Mouse (Mus musculus) ES-Bruce4 (cell line): ENCODE measurements at regions not wholly inside any gene's neighbourhood (a gene's known extent, or its start where the extent isn't known, plus 50 kb on each side); places are given as distances from the start of the nearest gene placed in this dataset.

Experiments
- H3K27ac ChIP-seq: 2 replicates; pipeline ENCODE4 v1.5.1; 2012; ENCODE audit warnings: low read length, inconsistent platforms; ENCODE audit not compliant: insufficient read depth
- H3K27me3 ChIP-seq: 2 replicates; pipeline ENCODE4 v1.6.1; 2012; ENCODE audit warnings: mild to moderate bottlenecking, low read length, inconsistent platforms; ENCODE audit not compliant: control insufficient read depth, poor library complexity, insufficient read depth, severe bottlenecking
- H3K36me3 ChIP-seq: 2 replicates; pipeline ENCODE4 v1.6.1; 2012; ENCODE audit warnings: inconsistent platforms, mild to moderate bottlenecking, low read length, moderate library complexity; ENCODE audit not compliant: control insufficient read depth, poor library complexity, insufficient read depth, severe bottlenecking
- H3K4me1 ChIP-seq: one replicate; pipeline ENCODE4 v1.8.1; 2011; ENCODE audit warnings: low read length; ENCODE audit not compliant: control insufficient read depth, insufficient read depth
- H3K4me3 ChIP-seq: 2 replicates; pipeline ENCODE4 v1.5.1; 2011; ENCODE audit warnings: low read depth, mild to moderate bottlenecking, low read length
- H3K9ac ChIP-seq: 2 replicates; pipeline ENCODE4 v1.6.1; 2012; ENCODE audit warnings: low read depth, mild to moderate bottlenecking, inconsistent platforms; ENCODE audit not compliant: poor library complexity, severe bottlenecking
- H3K9me3 ChIP-seq: replicated peaks from 2 replicates; pipeline ENCODE4 v1.6.1; 2012; ENCODE audit warnings: mild to moderate bottlenecking, low read length, inconsistent platforms; ENCODE audit not compliant: control insufficient read depth, poor library complexity, insufficient read depth, severe bottlenecking
- CTCF ChIP-seq: IDR thresholded peaks from one replicate; pipeline ENCODE4 v1.8.1; 2011; ENCODE audit warnings: low read depth, low read length
- EP300 ChIP-seq: IDR thresholded peaks from 2 replicates; pipeline ENCODE4 v1.6.1; 2011; ENCODE audit warnings: low read depth, low read length; ENCODE audit not compliant: insufficient read depth
- POLR2A ChIP-seq: IDR thresholded peaks from one replicate; pipeline ENCODE4 v1.8.1; 2011; ENCODE audit warnings: low read length; ENCODE audit not compliant: insufficient read depth

DNA sequence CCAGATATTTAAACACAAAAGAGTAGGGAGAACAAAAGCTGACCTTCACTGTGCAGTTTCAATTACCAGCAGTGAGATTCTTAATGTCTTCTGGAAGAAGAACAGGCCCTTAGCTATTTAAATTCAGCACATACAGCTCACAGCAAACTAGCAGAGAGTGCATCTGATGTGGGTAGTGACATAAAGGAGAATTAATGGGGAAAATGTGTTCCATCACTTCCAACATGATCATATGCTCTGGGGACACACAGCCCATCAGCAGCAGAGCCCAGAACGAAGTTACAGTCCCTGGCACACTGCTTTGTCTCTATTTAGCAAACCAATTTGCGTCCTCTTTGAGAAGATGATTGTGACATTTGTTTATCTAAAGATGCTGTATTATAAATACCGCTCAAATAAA lies 332.9 kb upstream of the Aco1 start:
- H3K27me3 ChIP-seq = no peaks in the 10 kb centered on the region
- TF ChIP-seq POLR2A = no peak
- no peak for TF ChIP-seq EP300
- TF ChIP-seq CTCF = no peak
- H3K36me3 ChIP-seq = no peaks in the 10 kb centered on the region

GRCm38 (mm10) chr4:39812766-39813165 lies 330.1 kb upstream of the Aco1 start:
- Histone ChIP-seq H3K4me1 (no peaks in the 10 kb centered on the region), H3K27me3 (no peaks in the 10 kb centered on the region), H3K4me3 (no peak overlapping the region), H3K9me3 (no peaks in the 10 kb centered on the region), H3K27ac (no peak overlapping the region), H3K9ac (no peak overlapping the region), H3K36me3 (no peaks in the 10 kb centered on the region)
- TF ChIP-seq CTCF = no peak
- TF ChIP-seq POLR2A = no peak
- no peak for TF ChIP-seq EP300

More for the DNA sequence above, 332.9 kb upstream of the Aco1 start:
- Histone ChIP-seq H3K9ac (no peak overlapping the region), H3K4me3 (no peak overlapping the region), H3K27ac (no peak overlapping the region), H3K4me1 (no peaks in the 10 kb centered on the region), H3K9me3 (no peaks in the 10 kb centered on the region)

DNA sequence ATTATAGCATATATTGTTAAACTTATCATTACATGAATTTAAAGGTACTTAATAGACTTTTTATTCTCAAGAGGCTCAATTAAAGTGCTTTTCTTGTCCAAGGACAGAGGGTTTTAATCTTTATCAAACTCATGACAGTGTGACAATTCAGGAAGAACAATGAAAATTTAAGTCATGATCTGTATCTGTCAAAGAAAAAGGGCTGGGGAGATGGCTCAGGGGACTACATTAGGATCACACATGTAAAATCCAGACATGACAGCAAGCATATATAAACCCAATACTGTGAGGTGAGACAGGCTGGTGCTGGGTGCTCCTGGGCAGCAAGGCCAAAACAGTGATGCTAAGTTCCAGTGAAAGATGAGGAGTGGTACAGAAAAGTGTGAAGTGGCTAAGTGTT lies 327.3 kb upstream of the Aco1 start:
- Histone ChIP-seq H3K4me1 (no peaks in the 10 kb centered on the region), H3K27ac (no peak overlapping the region), H3K36me3 (no peaks in the 10 kb centered on the region), H3K9ac (no peak overlapping the region), H3K9me3 (no peaks in the 10 kb centered on the region), H3K4me3 (no peak overlapping the region), H3K27me3 (no peaks in the 10 kb centered on the region)
- TF ChIP-seq CTCF = no peak
- no peak for TF ChIP-seq EP300
- TF ChIP-seq POLR2A = no peak

DNA sequence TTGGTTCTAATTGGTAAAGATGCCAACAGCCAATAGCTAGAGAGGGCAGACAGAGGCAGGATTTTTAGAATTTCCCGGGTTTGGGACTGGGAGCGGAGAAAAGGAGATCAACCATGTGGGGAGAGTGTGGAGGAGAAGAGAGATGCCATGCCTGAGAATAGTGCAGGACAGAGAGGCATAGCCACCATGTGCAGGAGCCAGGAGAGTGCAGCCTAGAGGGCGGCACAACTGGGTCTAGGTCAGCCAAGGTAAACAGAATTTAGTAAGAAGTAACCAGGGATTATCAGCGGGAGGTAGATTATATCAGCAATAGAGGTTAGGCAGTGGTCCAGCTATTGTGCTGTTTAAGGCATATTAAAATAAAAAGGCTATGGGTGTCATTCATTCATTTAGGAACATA lies 325.2 kb upstream of the Aco1 start:
- Histone ChIP-seq H3K4me1 (no peaks in the 10 kb centered on the region), H3K9me3 (no peaks in the 10 kb centered on the region), H3K4me3 (no peak overlapping the region), H3K36me3 (no peaks in the 10 kb centered on the region), H3K27ac (no peak overlapping the region), H3K27me3 (no peaks in the 10 kb centered on the region), H3K9ac (no peak overlapping the region)
- TF ChIP-seq EP300 = no peak
- no peak for TF ChIP-seq CTCF
- TF ChIP-seq POLR2A = no peak

DNA sequence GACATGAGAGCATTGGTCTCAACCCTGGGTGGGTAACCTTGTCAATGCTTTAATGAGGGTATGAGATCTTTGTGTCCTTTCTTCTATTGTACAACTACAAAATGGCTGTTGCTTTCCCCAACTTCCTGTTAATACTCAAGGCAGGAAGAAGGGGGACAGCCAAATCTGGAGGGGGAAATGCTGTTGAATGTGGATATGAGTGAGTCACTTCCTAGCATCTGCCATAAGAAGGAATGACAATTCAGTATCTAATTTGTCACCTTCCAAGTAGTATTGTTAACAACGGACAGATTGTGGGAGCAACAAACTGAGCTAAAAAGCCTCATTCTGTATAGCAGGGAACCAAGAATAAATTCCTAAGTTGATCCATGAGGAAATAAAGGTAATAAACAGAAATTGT lies 309.2 kb upstream of the Aco1 start:
- Histone ChIP-seq H3K27ac (no peak overlapping the region), H3K4me1 (no peaks in the 10 kb centered on the region), H3K9me3 (no peaks in the 10 kb centered on the region), H3K9ac (no peak overlapping the region), H3K27me3 (no peaks in the 10 kb centered on the region), H3K36me3 (no peaks in the 10 kb centered on the region), H3K4me3 (no peak overlapping the region)
- TF ChIP-seq CTCF (no peak), EP300 (no peak)
